Mouse (Mus musculus) spleen, adult 2 months (tissue): ENCODE data around the gene Tinf2. TPM values are rescaled to one million over a fixed set of nuclear protein-coding genes. Genes with fewer than 3 reads are reported as not detected.
A peak's percentile ranks its signal among the peaks of the same experiment; 100 is the strongest.

ENCODE experiments used
- DNase-seq, 2 experiments: peaks; one replicate each; pipeline versions ENCODE4 v3.0.0 to v3.0.0-alpha.2; 2012 to 2021; ENCODE audit warnings: low spot score in 2 of 2, low read depth in 1 of 2
- H3K27ac ChIP-seq: fragments of 200-500 bp; 2 replicates; pipeline ENCODE4 v1.5.1; 2012; ENCODE audit warnings: low read length, inconsistent platforms; ENCODE audit not compliant: insufficient read depth
- H3K27me3 ChIP-seq: fragments of 200-500 bp; 2 replicates; pipeline ENCODE4 v1.6.1; 2012; ENCODE audit warnings: mild to moderate bottlenecking, moderate library complexity, low read length, inconsistent platforms; ENCODE audit not compliant: control insufficient read depth, insufficient read depth
- H3K36me3 ChIP-seq: fragments of 200-500 bp; 2 replicates; pipeline ENCODE4 v1.6.1; 2012; ENCODE audit warnings: mild to moderate bottlenecking, low read length, inconsistent platforms; ENCODE audit not compliant: control insufficient read depth, insufficient read depth
- H3K4me1 ChIP-seq: fragments of 200-500 bp; 2 replicates; pipeline ENCODE4 v1.6.1; 2011; ENCODE audit warnings: inconsistent platforms; ENCODE audit not compliant: control insufficient read depth, insufficient read depth, insufficient read length
- H3K4me3 ChIP-seq: fragments of 200-500 bp; 2 replicates; pipeline ENCODE4 v1.5.1; 2011; ENCODE audit warnings: mild to moderate bottlenecking, inconsistent platforms; ENCODE audit not compliant: insufficient read depth, insufficient read length; ENCODE audit errors: extremely low read depth
- CTCF ChIP-seq: fragments of 200-500 bp; IDR thresholded peaks from 2 replicates; pipeline ENCODE4 v1.5.1; 2011; ENCODE audit warnings: mild to moderate bottlenecking, inconsistent platforms; ENCODE audit not compliant: insufficient read depth, insufficient read length, insufficient replicate concordance; ENCODE audit errors: extremely low read depth
- POLR2A ChIP-seq: fragments of 200-500 bp; IDR thresholded peaks from 2 replicates; pipeline ENCODE4 v1.6.1; 2011; ENCODE audit warnings: low read depth, low read length, inconsistent platforms
- WGBS: fragments of 180-500 bp; shearing (Covaris S2); methylation state at CpG from one replicate; pipeline ENCODE4 v1.1.7; 2018; 5-methylcytosine and 5-hydroxymethylcytosine counted together
- polyA plus RNA-seq: library from polyadenylated mRNA; depleted of rRNA; stranded (reverse); fragments of >200 nt; gene quantifications from 2 replicates; pipeline ENCODE4 v1.2.3, GENCODE M21; 2012; rRNA removed

The Tinf2 gene
- polyA plus RNA-seq, result 19.0 and 20.8 TPM in 2 replicates

DNA sequence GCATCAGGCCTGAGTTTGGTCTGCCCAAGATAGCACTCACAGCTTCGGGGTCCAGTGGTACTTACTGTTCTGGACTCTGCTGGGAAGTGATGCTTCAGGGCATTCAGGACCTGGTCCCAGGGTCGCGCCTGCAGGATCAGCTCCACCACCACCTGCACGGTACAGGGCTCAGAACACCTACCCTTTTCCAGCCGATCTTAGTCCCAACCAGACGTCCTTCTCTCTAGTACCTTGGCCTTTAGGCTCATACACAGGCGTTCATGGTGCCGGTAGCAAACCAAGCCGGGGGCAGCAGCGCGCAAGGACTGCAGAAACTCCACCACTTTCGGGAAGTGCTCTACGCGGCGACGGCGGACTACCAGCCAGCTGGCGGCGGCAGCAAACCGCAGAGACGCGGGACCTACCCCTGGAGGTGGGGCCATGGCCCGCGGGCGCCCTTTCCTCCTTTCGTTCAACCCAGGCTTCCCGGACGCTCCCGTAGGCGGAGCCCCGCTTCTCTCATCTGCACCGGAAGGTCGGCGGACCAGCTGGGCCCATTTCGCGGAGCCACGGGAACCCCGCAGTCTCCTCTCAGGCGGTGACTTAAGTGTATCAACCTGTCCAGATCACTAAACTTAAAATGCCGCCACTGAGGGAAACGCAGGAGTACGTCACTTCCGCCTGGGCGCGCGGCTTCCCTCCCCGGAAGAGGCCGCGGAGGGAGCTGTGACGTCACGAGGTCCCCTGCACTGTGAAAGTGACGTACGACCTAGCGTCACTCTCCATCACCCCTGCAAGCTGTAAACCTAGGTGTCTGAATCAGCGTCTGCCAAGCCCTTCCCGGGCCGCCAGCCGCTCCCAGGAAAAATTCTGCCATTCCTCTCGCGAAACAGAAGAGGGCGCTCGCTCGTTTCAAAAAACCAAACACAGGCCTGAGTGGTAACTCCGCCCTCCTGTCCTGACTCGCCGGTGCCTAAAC, at the start of gene Tinf2:
Tinf2 (minus strand) TSS at position 661 of the 958 bp plus-strand sequence.
- Histone ChIP-seq H3K4me3 (peak within 1 kb of the TSS; percentile 74), H3K27me3 (no peaks in the 10 kb centered on the region), H3K4me1 (peaks cover 3% of the 10 kb centered on the region; the same call in 1 of the 2 replicates), H3K36me3 (peaks cover 20% of the 10 kb centered on the region), H3K27ac (peak within 1 kb of the TSS; percentile 90)
- TF ChIP-seq POLR2A, result no peak
- TF ChIP-seq CTCF, result peak; percentile 64; the same call in 1 of the 2 replicates
- WGBS, result under 1% methylated on average over 66 of the region's 66 CpGs
- peak; percentile 88 to 94 for DNase-seq

DNA sequence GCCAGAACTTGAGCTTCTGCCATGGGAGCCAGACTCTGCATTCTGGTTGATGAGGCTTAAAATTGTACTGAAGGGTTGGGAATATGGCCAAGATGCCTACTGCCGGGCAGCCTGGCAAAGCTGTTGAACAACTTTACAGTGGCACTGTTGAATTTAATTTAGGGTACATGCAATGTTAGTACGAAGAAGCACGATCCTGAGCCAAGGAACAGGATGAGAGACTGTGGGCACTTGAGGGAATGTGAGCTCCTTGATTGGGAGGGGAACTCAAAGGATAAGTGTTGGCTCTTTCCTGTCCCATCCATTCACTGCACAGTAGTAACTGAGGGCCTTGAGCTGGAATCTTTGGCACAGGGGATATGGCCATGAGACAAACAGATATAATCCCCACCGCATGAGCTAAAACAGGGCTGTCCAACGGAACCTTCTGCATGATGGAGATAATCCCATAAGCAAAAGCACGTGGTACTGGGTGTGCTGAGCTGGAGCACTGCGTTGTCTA, 49.0 kb upstream of the Tinf2 start:
- Histone ChIP-seq H3K36me3 (no peaks in the 10 kb centered on the region), H3K27me3 (no peaks in the 10 kb centered on the region), H3K27ac (no peak overlapping the region), H3K4me3 (no peak overlapping the region), H3K4me1 (peaks cover 3% of the 10 kb centered on the region; the same call in 1 of the 2 replicates)
- no peak for DNase-seq
- TF ChIP-seq CTCF, result no peak
- TF ChIP-seq POLR2A, result no peak
- WGBS, result 90% methylated on average over 7 of the region's 7 CpGs

DNA sequence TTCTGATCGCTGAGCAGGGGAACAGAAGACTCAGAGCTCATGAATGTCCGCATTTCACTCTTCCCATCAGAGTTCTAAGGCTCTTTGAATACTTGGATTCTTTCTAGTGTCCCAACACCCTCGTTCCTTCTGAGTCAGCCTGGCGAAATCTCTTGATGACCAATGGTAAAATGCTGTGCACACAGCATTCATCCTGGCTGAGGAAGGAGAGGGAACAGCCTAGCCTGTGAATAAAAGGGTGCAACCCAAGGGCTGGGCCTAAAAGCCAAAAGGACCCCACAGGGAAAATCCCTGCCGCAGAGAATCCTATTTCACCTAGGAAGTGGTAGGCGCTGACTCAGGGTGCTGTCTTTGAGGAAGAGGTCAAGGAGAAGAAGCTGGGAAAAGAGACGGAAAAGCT, 48.5 kb upstream of the Tinf2 start:
- 90% methylated on average over 7 of the region's 7 CpGs for WGBS
- Histone ChIP-seq H3K27ac (no peak overlapping the region), H3K36me3 (no peaks in the 10 kb centered on the region), H3K4me1 (peaks cover 6% of the 10 kb centered on the region; the same call in 1 of the 2 replicates), H3K27me3 (no peaks in the 10 kb centered on the region), H3K4me3 (no peak overlapping the region)
- DNase-seq, result no peak
- TF ChIP-seq POLR2A (no peak), CTCF (no peak)

DNA sequence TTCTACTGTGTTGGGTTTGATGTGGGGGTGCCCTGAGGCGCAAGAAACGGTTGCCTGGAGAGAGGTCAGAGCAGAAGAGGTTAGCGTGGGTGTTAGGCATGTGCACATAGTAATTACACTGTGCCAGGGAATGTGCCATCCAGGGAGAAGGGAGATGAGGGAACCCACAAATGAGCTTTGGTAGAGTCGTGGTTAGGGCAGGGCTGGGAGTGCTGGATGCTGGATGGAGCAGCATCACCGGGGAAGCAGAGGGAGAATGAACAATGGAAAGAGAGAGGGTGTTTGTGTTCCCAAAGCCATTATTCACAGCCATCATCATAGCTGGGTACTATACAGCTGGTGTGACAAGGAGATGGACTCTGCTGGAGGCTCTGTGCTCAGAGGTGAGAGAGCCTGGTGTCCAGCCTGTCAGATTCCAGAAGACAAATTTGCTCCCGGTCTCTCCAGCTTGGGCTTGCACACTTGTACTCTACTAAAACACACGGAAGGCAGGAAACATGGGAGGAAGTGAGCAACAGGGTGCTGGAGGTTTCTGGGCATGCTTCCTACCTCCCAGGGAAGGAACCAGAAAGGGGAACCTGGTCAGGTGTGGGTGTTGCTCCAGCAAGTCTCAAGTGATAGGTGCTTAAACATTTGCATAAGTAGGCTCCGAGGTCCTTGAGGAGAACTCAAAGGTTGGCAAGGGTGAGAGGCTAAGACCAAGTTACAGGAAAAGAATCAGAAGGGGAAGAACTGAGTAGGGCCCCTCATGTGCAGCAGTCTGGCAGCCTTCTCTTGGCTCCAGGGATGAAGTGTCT, 46.5 kb upstream of the Tinf2 start:
- TF ChIP-seq POLR2A, result no peak
- no peak for TF ChIP-seq CTCF
- no peaks in the 10 kb centered on the region for H3K36me3 ChIP-seq
- no peaks in the 10 kb centered on the region for H3K27me3 ChIP-seq
- H3K4me3 ChIP-seq, result no peak overlapping the region
- 54% methylated on average over 8 of the region's 8 CpGs for WGBS
- peak overlapping the region; percentile 37; the same call in 1 of the 2 replicates for H3K27ac ChIP-seq
- DNase-seq, result no peak
- H3K4me1 ChIP-seq, result peaks cover 15% of the 10 kb centered on the region; the same call in 1 of the 2 replicates

DNA sequence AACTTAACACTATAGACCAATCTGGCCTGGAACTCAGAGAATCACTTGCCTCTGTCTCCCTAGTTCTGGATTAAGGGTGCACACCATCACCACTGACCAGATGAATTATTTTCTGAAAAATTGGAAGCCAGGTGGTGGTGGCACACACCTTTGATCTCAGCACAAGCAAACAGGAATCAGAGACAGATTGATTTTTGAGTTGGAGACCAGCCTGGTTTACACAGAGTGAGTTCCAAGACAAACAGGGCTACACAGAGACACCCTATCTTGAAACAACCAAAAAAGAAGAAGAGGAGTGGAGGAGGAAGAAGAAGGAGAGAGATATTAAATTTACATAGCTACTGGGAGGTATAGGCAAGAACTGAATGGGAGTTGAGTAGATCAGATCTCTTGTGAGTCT, 44.6 kb upstream of the Tinf2 start:
- H3K4me1 ChIP-seq, result peaks cover 15% of the 10 kb centered on the region; the same call in 1 of the 2 replicates
- TF ChIP-seq CTCF (no peak), POLR2A (no peak)
- H3K4me3 ChIP-seq, result no peak overlapping the region
- no peaks in the 10 kb centered on the region for H3K27me3 ChIP-seq
- H3K27ac ChIP-seq, result no peak overlapping the region
- no peak for DNase-seq
- no peaks in the 10 kb centered on the region for H3K36me3 ChIP-seq

DNA sequence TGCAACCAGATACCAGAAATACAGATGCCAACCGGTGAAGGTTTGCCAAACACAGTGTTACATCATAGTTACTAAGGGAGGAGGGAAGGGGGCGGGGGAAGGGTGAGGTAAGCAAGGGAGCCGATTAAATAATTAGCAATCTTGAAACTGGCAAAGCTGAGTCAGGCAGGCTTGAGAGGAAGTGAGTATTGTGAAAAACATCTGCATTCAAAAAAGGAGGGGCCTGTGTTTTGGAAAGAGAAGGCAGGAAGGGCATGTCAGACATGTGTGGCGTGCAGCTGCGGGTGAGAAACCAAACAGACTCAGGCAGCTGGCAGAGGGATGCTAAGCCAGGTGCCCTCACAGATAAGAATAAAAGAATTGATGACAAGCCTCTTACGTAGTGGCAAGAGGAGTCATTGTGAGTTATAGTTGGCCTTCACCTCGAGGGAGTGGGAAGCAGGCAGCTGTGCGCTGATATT, 42.8 kb upstream of the Tinf2 start:
- DNase-seq, result peak; percentile 59 to 90
- Histone ChIP-seq H3K36me3 (peaks cover 3% of the 10 kb centered on the region; the same call in 1 of the 2 replicates), H3K4me3 (no peak overlapping the region; the same call in 1 of the 2 replicates), H3K27ac (peak overlapping the region; percentile 88), H3K27me3 (no peaks in the 10 kb centered on the region), H3K4me1 (peaks cover 15% of the 10 kb centered on the region; the same call in 1 of the 2 replicates)
- WGBS, result 4% methylated on average over 8 of the region's 8 CpGs
- no peak for TF ChIP-seq POLR2A
- no peak for TF ChIP-seq CTCF

DNA sequence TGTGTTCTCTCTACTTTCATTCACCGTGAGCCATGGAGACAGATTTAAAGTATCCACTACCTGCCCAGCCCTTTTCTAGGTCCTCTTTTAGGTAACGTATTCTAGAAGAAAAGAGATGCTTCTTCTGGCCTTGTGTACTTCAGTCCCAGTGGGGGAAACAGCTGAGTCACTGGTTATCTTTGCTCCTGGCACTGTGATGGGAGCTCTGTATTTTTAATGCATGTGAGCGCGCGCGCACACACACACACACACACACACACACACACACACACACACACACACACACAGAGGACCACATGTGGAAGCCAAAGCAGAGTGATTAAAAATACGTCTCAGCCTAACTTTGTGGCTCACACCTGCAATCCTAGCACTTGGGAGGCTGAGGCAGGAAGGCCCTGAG, 41.8 kb upstream of the Tinf2 start:
- no peak overlapping the region for H3K4me3 ChIP-seq
- H3K4me1 ChIP-seq, result peaks cover 13% of the 10 kb centered on the region; the same call in 1 of the 2 replicates
- TF ChIP-seq CTCF (no peak), POLR2A (no peak)
- H3K27me3 ChIP-seq, result no peaks in the 10 kb centered on the region
- peaks cover 10% of the 10 kb centered on the region for H3K36me3 ChIP-seq
- no peak overlapping the region for H3K27ac ChIP-seq
- 88% methylated on average over 7 of the region's 7 CpGs for WGBS
- no peak for DNase-seq
